Comparison of ENCODE assay signal across 25 mouse cellular contexts in the genomic region with DNA sequence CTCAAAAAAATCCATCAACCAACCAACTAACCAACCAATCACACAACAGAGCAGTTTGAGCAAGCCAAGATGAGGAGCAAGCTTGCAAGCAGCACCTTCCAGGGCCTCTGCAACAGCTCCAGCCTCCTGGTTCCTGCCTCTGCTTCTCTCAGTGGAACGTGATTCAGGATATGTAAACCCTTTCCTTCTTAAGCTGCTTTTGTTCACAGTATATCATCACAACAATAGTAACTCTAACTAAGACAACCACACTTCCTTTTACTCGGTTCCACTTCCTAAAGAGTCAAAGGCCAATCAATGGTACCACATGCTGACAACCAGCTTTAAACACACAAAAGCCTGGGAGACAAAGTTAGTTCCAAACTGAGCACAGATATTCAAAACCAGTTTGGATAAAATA. TPM values are rescaled to one million over a fixed set of nuclear protein-coding genes. Genes with fewer than 3 reads are reported as not detected.
"Had no signal": no experiment of that assay in that cellular context is flagged by ENCODE, and none has a peak within 500 bp of the region (broad histone marks: within the 10 kb centered on the region; RNA-seq: fewer than 3 reads in every experiment).

No protein-coding gene starts in this region.

- H3K9ac ChIP-seq: limb, embryonic 15.5 days; liver, embryonic 12.5 days; lung, embryonic 14.5 days; neural tube, embryonic 12.5 days; stomach, embryonic 15.5 days had no signal

- H3K27ac ChIP-seq: kidney, postnatal 0 days; limb, embryonic 15.5 days; liver, embryonic 12.5 days; macrophage; neural tube, embryonic 12.5 days; stomach, embryonic 15.5 days had no signal

- H3K27me3 ChIP-seq: limb, embryonic 15.5 days; liver, embryonic 12.5 days; neural tube, embryonic 12.5 days; stomach, embryonic 15.5 days had no signal

- H3K36me3 ChIP-seq: limb, embryonic 15.5 days; liver, embryonic 12.5 days; neural tube, embryonic 12.5 days; stomach, embryonic 15.5 days had no signal

- DNase-seq: kidney, adult 9 months; kidney, postnatal 36 days; layer of hippocampus, adult 9-11 months; layer of hippocampus, postnatal 36 days; lung, embryonic 14.5 days; lung, postnatal 10 days; midbrain, embryonic 14.5 days; right cerebral cortex, postnatal 14 days; thymus, adult 2 months; thymus, postnatal 25 days had no signal

- ATAC-seq: liver, embryonic 12.5 days had no signal

- H3K9me3 ChIP-seq: limb, embryonic 15.5 days; liver, embryonic 12.5 days; neural tube, embryonic 12.5 days; stomach, embryonic 15.5 days had no signal

- H3K4me3 ChIP-seq: limb, embryonic 15.5 days; liver, embryonic 12.5 days; neural tube, embryonic 12.5 days; stomach, embryonic 15.5 days had no signal

- H3K4me2 ChIP-seq: limb, embryonic 15.5 days; liver, embryonic 12.5 days; lung, embryonic 14.5 days; neural tube, embryonic 12.5 days; stomach, embryonic 15.5 days had no signal

- H3K4me1 ChIP-seq: limb, embryonic 15.5 days; neural tube, embryonic 12.5 days; stomach, embryonic 15.5 days had no signal

RNA-seq across cellular contexts. Expression of a gene that starts 45.1 kb away (rescaled TPM):
- total RNA-seq: layer of hippocampus, adult 18-20 months; layer of hippocampus, postnatal 36 days; left cerebral cortex, adult 8-10 months; left cerebral cortex, postnatal 25 days; monocyte, adult 5-6 weeks had no signal
- polyA plus RNA-seq: kidney, postnatal 0 days; limb, embryonic 11.5 days; limb, embryonic 15.5 days; liver, embryonic 12.5 days; liver, embryonic 16.5 days; lung, embryonic 14.5 days; macrophage; spleen, adult 2 months; stomach, embryonic 15.5 days; testis, adult 2 months; urinary bladder, adult 2 months had no signal
